Mouse (Mus musculus): ENCODE results near the gene 2010111I01Rik. TPM values are rescaled to one million over a fixed set of nuclear protein-coding genes. Genes with fewer than 3 reads are reported as not detected.
"Not testable (repeated sequence)": the region's sequence is repeated elsewhere in the genome, so short reads cannot be mapped to it uniquely, and the experiment has no call there.

2010111I01Rik gene
- polyA plus RNA-seq, 1 experiment from 2014 or later, result 146 TPM

DNA sequence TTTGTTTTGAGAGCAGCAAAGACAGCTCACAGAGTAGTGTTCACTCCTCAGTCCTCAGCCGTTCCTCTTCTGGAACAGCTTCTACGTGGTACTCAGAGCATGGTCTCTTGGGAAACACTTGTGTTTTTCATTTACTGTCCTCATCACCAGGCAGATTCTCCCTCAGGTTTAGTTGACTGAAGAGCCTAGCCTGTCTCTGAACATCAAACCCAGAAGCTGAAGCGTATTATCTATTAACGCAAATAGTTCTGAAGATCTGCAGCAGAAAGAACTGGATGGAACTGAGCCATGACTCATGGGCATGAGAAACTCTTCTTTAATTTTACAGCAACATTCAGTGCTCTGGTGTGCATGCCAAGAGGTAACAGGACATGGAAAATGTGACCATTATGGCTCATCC lies 385.4 kb downstream of the 2010111I01Rik start:
- Histone ChIP-seq H3K4me2 (ENCODE audit: low read length) (no peak overlapping the region), H3K9me3 (replicated peaks; ENCODE audit: low read length) (no peaks in the 10 kb centered on the region), H3K4me3 (replicated peaks; ENCODE audit: low read depth, low read length) (no peak overlapping the region), H3K4me1 (replicated peaks; ENCODE audit: insufficient read depth, low read length) (no peaks in the 10 kb centered on the region), H3K27me3 (ENCODE audit: insufficient read depth, low read length) (no peaks in the 10 kb centered on the region), H3K9ac (ENCODE audit: low read depth, low read length) (no peak overlapping the region), H3K36me3 (ENCODE audit: insufficient read depth, low read length) (no peaks in the 10 kb centered on the region), H3K27ac (no peak overlapping the region)
- WGBS, result 83% methylated on average over 4 of the region's 4 CpGs
- no peak for TF ChIP-seq CTCF (IDR thresholded peaks at IDR 0.05; ENCODE audit: low read depth)
- DNase-seq (ENCODE audit: low spot score), result no peak
- no peak for ATAC-seq (replicated peaks; ENCODE audit: low FRiP score, low read depth)

- 93% methylated on average over 4 of the region's 4 CpGs for WGBS
- not testable (repeated sequence) for H3K4me3 ChIP-seq (replicated peaks; ENCODE audit: low read depth, low read length); ATAC-seq (replicated peaks; ENCODE audit: low FRiP score, low read depth); H3K9ac ChIP-seq (ENCODE audit: low read depth, low read length); H3K4me1 ChIP-seq (replicated peaks; ENCODE audit: insufficient read depth, low read length); H3K27me3 ChIP-seq (ENCODE audit: insufficient read depth, low read length); H3K36me3 ChIP-seq (ENCODE audit: insufficient read depth, low read length); H3K27ac ChIP-seq; H3K9me3 ChIP-seq (replicated peaks; ENCODE audit: low read length); DNase-seq (ENCODE audit: low spot score); H3K4me2 ChIP-seq (ENCODE audit: low read length)
These were observed 388.6 kb downstream of the 2010111I01Rik start for GRCm38 (mm10) chr13:63353312-63353711.

- no peak for TF ChIP-seq CTCF (IDR thresholded peaks at IDR 0.05; ENCODE audit: low read depth)
- no peaks in the 10 kb centered on the region for H3K9me3 ChIP-seq (replicated peaks; ENCODE audit: low read length)
These were observed 391.4 kb downstream of the 2010111I01Rik start for GRCm38 (mm10) chr13:63356101-63356500.

DNA sequence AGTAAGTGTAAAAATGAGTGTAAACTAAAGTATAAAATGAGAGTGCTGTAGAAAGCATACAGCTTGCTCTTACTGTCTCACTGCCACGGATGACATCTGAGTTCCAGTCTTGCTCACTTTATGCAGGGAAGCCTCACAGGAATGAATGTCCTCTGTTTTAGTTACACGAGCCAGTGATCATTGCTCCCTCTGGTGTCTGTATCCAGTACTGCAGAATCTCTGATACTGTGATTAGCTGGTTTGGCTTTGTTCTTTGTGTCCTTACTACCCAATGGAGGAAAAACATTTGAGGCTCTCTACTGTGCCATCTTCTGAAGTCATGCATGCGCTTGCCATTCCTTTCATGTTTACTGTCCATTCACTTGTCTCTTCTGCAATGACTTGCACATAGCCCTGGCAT lies 391.9 kb downstream of the 2010111I01Rik start:
- TF ChIP-seq CTCF (IDR thresholded peaks at IDR 0.05; ENCODE audit: low read depth), result peak; percentile 93
- H3K27me3 ChIP-seq (ENCODE audit: insufficient read depth, low read length), result no peaks in the 10 kb centered on the region
- no peak overlapping the region for H3K27ac ChIP-seq
- no peaks in the 10 kb centered on the region for H3K4me1 ChIP-seq (replicated peaks; ENCODE audit: insufficient read depth, low read length)
- no peak overlapping the region for H3K4me3 ChIP-seq (replicated peaks; ENCODE audit: low read depth, low read length)
- WGBS, result 30% methylated on average over 3 of the region's 3 CpGs
- H3K9me3 ChIP-seq (replicated peaks; ENCODE audit: low read length), result no peaks in the 10 kb centered on the region
- no peak for ATAC-seq (replicated peaks; ENCODE audit: low FRiP score, low read depth)
- H3K4me2 ChIP-seq (ENCODE audit: low read length), result no peak overlapping the region
- DNase-seq (ENCODE audit: low spot score), result peak; percentile 82
- H3K36me3 ChIP-seq (ENCODE audit: insufficient read depth, low read length), result no peaks in the 10 kb centered on the region
- no peak overlapping the region for H3K9ac ChIP-seq (ENCODE audit: low read depth, low read length)

More at GRCm38 (mm10) chr13:63356101-63356500, 391.4 kb downstream of the 2010111I01Rik start:
- DNase-seq (ENCODE audit: low spot score) (no peak), ATAC-seq (replicated peaks; ENCODE audit: low FRiP score, low read depth) (no peak)
- H3K27ac ChIP-seq, result no peak overlapping the region
- no peaks in the 10 kb centered on the region for H3K27me3 ChIP-seq (ENCODE audit: insufficient read depth, low read length)
- no peak overlapping the region for H3K9ac ChIP-seq (ENCODE audit: low read depth, low read length)
- no peaks in the 10 kb centered on the region for H3K4me1 ChIP-seq (replicated peaks; ENCODE audit: insufficient read depth, low read length)
- H3K36me3 ChIP-seq (ENCODE audit: insufficient read depth, low read length), result no peaks in the 10 kb centered on the region
- no peak overlapping the region for H3K4me3 ChIP-seq (replicated peaks; ENCODE audit: low read depth, low read length)
- no peak overlapping the region for H3K4me2 ChIP-seq (ENCODE audit: low read length)
- 97% methylated on average over 4 of the region's 4 CpGs for WGBS

DNA sequence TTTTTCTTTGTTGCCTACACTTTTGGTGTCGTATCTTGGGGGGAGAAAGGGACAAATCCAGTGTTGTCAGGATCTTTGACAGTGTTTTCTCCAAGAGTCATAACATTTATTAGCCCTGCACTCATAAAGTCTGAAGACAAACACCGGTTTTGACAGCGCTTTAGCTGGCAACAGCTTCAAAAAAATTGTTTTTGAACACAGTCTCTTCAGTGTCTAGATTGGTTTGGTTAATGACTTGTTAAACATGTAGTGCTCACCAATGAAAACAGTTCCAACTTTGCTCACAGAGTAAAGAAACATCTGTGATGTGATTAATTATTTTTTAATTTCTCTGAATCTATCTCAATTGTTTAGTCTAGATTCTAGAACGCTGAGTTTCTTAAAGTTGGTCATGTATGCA lies 394.7 kb downstream of the 2010111I01Rik start:
- Histone ChIP-seq H3K27ac (no peak overlapping the region), H3K4me2 (ENCODE audit: low read length) (no peak overlapping the region), H3K27me3 (ENCODE audit: insufficient read depth, low read length) (no peaks in the 10 kb centered on the region), H3K9ac (ENCODE audit: low read depth, low read length) (no peak overlapping the region), H3K4me1 (replicated peaks; ENCODE audit: insufficient read depth, low read length) (no peaks in the 10 kb centered on the region), H3K9me3 (replicated peaks; ENCODE audit: low read length) (no peaks in the 10 kb centered on the region), H3K36me3 (ENCODE audit: insufficient read depth, low read length) (no peaks in the 10 kb centered on the region), H3K4me3 (replicated peaks; ENCODE audit: low read depth, low read length) (no peak overlapping the region)
- no peak for TF ChIP-seq CTCF (IDR thresholded peaks at IDR 0.05; ENCODE audit: low read depth)
- 74% methylated on average over 4 of the region's 4 CpGs for WGBS
- DNase-seq (ENCODE audit: low spot score) (peak; percentile 56), ATAC-seq (replicated peaks; ENCODE audit: low FRiP score, low read depth) (no peak)

DNA sequence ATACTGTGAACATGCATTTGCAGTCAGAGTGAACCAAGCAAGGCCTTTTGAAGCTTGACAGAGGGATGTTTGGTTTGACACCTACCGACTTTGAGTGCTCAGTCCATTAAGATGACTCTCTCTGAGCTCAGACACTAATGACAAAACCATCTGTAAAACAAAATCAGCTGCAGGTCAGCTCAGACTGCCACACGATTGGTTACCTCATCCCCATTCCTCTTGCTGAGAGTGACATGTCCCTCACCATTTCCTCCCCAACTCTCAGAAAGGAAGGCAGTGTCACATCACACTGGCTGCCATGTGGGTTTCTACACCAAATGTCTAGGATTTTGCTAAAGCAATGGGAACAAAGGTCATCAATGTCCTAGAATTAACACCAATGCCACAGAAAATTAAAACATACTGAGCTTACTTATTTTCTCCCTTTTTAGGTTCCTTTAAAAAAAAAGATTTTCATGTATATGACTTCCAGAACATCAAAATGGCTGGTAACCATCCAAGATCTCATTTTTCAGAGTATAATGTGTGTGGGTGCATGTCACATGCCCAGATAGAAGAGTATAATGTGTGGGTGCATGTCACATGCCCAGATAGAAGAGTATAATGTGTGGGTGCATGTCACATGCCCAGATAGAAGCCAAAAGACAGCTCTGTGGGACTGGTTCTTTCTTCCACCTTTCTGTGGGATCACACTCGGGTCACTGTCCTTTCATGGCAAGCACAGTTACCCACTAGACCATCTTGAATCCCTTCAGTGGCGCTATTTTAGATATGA lies 395.6 kb downstream of the 2010111I01Rik start:
- ATAC-seq (replicated peaks; ENCODE audit: low FRiP score, low read depth), result no peak
- no peak for DNase-seq (ENCODE audit: low spot score)

More for the DNA sequence above, 395.6 kb downstream of the 2010111I01Rik start:
- no peak overlapping the region for H3K4me2 ChIP-seq (ENCODE audit: low read length)
- no peaks in the 10 kb centered on the region for H3K4me1 ChIP-seq (replicated peaks; ENCODE audit: insufficient read depth, low read length)
- H3K4me3 ChIP-seq (replicated peaks; ENCODE audit: low read depth, low read length), result no peak overlapping the region
- H3K9ac ChIP-seq (ENCODE audit: low read depth, low read length), result no peak overlapping the region
- H3K36me3 ChIP-seq (ENCODE audit: insufficient read depth, low read length), result no peaks in the 10 kb centered on the region
- no peak for TF ChIP-seq CTCF (IDR thresholded peaks at IDR 0.05; ENCODE audit: low read depth)
- H3K27ac ChIP-seq, result no peak overlapping the region
- H3K9me3 ChIP-seq (replicated peaks; ENCODE audit: low read length), result no peaks in the 10 kb centered on the region
- WGBS, result 59% methylated on average over 4 of the region's 4 CpGs
- no peaks in the 10 kb centered on the region for H3K27me3 ChIP-seq (ENCODE audit: insufficient read depth, low read length)
